Mouse (Mus musculus): ENCODE data around the gene Txnrd2.

Txnrd2 gene

GRCm38 (mm10) chr16:18451486-18452181 lies 25.4 kb downstream of the Txnrd2 start:
- no peak for DNase-seq (ENCODE audit: low read depth in 2 of 2, low spot score in 2 of 2)

DNA sequence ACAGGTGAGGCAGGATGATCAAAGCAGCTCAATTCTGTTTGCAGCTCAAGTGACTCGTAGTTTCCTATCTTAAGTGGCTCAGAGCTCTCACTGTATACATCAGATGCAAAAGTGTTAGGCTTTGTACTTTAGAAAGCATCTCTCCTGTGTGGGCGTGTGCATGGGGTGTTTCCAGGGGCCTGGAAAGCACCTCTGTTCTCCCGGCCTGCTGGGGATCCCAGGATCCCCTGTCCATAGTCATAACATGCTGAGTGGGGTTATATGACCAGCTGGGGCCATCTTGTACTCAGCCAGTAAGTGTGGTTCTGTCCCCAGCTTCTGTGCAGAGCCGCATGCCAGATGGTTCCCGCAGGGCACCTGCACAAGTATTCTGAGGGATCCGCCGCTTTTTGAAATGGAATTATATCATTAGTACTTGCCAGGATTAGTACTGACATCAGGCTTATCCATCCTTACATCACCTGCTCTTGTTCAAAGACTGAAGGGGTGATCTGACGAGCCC lies 26.2 kb downstream of the Txnrd2 start:
- DNase-seq (ENCODE audit: low read depth in 2 of 2, low spot score in 2 of 2), result no peak

- DNase-seq (ENCODE audit: low read depth in 2 of 2, low spot score in 2 of 2), result no peak
Observed at GRCm38 (mm10) chr16:18453846-18454245, 27.7 kb downstream of the Txnrd2 start.

DNA sequence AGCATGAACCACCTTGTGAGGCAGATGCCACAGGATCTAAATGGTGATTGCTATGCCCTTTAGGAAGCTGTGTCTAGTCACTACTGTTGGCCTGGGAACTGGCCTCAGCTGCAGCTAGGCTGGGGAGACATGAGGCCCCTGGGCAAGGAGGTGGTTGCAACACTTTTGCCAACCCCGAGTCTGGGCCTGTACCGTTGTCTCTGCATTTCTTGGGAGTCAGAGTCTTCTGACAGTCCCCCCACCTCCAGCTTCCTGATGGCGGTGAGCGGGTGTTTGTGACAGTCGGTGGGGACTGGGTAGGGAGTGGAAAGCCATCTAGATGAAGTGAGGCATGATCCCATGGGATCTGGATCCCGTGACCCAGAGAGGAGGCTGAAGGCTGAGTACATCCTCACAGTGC lies 29.2 kb downstream of the Txnrd2 start:
- DNase-seq (ENCODE audit: low read depth in 2 of 2, low spot score in 2 of 2), result no peak

DNA sequence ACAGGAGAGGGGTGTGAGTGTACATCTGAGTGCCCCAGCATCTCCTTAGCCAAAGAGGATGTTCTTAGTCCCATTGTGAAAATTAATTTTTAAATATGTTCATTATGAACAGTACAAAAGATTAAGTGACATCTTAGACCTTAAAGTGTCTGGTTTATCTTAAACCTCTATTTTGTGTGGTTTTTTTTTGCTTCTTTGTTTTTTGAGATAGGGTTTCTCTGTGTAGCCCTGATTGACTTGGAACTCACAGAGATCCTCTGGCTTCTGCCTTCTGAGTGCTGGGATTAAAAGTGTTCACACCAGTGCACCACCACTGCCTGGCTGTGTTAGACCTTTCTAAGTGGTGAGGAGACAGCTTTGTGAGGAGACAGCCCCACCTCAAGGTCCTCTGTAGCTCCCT lies 32.5 kb downstream of the Txnrd2 start:
- DNase-seq (ENCODE audit: low read depth in 2 of 2, low spot score in 2 of 2), result no peak

DNA sequence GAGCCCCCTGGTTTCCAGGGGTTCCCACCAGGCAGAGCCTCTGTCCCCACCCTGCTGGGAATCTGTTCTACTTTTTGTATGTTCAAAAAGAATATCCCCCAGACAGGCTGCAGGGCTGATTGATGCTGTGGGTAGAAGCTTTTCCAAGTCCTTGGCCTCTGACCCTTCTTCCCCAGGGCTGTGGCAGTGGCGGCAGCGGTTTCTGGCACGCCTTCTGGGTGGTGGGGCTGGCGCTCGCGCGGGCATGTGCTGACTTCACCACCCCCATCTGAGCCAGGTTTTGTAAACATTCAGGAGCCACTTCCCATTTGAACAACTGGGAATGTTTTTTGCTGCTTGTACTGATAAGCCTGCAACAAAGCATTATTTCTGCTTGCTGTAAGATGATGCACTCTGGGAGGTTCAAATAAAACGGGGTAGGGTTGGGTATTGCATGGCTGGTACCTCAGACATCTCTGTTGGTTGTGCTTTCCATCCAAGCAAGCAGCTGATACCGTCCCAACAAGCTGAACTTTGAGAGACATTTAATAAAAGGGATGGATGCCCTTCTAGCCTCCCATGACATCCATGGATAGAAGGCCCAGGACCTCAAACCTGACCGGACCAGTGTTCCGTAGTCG lies 33.3 kb downstream of the Txnrd2 start:
- DNase-seq (ENCODE audit: low read depth in 2 of 2, low spot score in 2 of 2), result no peak

- peak; percentile 37 to 39 for DNase-seq (ENCODE audit: low read depth in 2 of 2, low spot score in 2 of 2)
Observed at GRCm38 (mm10) chr16:18459955-18460370, 33.8 kb downstream of the Txnrd2 start.

DNA sequence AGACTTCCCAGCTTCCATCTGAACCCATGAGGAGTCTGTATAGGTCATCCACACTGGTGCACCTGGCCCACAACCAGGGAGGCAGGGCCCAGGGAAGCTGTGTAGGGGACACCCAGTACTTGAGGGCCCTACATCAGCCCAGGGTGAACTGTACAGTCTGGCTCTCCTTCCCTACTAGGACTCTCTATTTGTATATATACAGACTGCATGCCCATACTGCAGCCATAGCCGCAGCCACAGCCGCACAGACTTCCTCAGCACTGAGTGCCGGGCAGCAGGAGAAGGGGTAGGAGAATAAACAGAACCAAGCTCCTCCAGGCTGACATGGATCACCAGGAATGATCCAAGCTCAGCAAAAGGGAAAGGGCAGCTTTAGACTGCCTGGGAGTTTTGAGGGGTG lies 34.6 kb downstream of the Txnrd2 start:
- DNase-seq (ENCODE audit: low read depth in 2 of 2, low spot score in 2 of 2), result no peak

DNA sequence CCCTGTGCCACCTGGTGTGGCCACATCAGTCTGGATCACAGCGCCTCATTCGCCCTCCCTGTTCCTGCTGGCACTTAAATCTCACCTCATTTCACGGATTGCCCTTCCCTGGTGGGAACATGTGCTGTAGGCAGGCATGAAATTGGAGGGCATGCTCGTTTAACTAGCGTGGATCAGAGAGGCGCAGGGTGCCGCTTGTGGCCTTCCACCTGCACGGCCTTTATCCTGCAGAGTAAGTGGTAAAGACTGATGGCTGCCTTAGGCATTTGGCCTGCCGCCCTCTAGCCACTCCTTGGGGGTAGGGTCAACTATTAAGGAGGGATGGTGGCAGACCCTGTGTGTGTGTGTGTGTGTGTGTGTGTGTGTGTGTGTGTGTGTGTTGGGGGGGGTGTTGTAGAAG lies 35.8 kb downstream of the Txnrd2 start:
- no peak for DNase-seq (ENCODE audit: low read depth in 2 of 2, low spot score in 2 of 2)

- DNase-seq (ENCODE audit: low read depth in 2 of 2, low spot score in 2 of 2), result no peak
Observed at GRCm38 (mm10) chr16:18462598-18462997, 36.4 kb downstream of the Txnrd2 start.

GRCm38 (mm10) chr16:18464271-18464670 lies 38.1 kb downstream of the Txnrd2 start:
- DNase-seq (ENCODE audit: low read depth in 2 of 2, low spot score in 2 of 2), result no peak

GRCm38 (mm10) chr16:18470829-18471228 lies 44.6 kb downstream of the Txnrd2 start:
- DNase-seq (ENCODE audit: low read depth in 2 of 2, low spot score in 2 of 2), result no peak

GRCm38 (mm10) chr16:18471381-18471955 lies 45.3 kb downstream of the Txnrd2 start:
- DNase-seq (ENCODE audit: low read depth in 2 of 2, low spot score in 2 of 2), result no peak

DNA sequence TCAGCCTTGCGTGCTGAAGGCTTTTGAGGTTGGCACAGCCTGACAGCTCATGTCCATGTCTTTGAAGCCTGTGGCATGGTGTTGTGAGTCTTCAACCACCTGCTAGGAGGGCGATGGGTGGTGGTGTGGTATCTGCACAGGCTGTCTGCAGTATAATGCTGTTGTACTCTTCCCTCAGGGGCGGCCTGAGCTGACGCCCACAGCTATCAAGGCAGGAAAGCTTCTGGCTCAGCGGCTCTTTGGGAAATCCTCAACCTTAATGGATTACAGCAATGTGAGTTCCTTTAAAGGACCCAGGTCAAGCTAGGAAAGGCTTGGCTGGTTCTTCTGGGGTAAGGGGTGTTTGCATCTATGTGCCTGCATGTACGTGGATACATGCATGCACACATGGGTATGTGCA lies 45.8 kb downstream of the Txnrd2 start:
- DNase-seq (ENCODE audit: low read depth in 2 of 2, low spot score in 2 of 2), result no peak

DNA sequence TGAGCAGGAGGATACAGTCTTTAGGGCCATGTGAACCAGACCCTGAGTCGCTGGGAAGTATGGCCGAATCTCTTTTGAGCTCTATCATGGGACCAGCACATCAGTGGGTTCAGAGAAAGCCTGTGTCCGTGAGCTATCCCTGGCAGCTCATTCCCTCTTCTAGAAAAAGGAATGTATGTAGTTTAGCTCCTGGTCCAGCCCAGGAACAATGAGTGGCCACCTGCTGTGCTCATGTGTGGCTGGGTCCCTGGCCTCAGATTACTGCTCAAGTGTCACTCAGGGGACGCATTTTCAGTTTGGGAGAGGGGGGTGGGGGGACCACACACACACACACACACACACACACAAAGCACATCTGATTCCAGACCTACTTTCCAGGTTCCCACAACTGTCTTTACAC lies 46.2 kb downstream of the Txnrd2 start:
- DNase-seq (ENCODE audit: low read depth in 2 of 2, low spot score in 2 of 2), result no peak

- no peak for DNase-seq (ENCODE audit: low read depth in 2 of 2, low spot score in 2 of 2)
Observed at GRCm38 (mm10) chr16:18472976-18473375, 46.8 kb downstream of the Txnrd2 start.

DNA sequence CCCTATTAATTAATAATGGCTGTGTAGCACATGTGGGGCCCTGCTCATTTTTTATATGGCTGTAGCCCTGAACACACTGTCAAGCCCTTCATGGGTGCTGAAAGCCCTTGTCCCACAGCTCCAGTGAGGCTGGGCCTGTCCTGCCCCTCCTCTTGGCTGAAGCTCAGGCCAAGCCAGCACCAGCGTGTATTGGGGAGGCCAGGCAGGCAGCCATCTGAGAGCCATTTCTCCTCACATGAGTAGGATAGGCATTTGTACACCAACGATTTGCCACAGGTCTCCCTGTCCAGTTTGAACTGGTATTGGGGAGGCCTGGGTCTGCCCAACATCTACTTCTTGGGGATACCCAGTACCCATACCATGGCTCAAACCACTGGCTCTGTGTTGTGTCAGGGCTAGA lies 47.8 kb downstream of the Txnrd2 start:
- no peak for DNase-seq (ENCODE audit: low read depth in 2 of 2, low spot score in 2 of 2)

DNA sequence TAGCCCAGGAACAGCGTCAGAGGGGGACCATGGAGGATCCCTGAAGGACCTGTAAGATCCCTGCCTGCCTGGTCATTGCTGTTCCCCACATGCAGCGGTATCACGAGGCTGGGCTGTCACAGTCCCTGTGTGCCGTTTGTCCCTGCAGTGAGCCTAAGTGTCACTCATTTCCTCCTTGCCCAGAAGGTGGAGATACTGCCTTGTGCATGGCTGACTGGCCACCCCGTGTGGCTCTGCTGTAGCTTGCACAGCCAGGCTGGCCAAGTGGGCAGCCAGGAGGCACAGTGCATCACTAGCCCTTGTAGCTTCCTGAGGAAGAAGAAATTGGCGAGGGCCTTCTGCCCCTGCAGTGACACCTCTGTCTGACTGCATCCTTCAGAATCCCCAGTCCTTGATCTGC lies 51.8 kb downstream of the Txnrd2 start:
- DNase-seq (ENCODE audit: low read depth in 2 of 2, low spot score in 2 of 2), result no peak

GRCm38 (mm10) chr16:18479667-18480066 lies 53.5 kb downstream of the Txnrd2 start:
- DNase-seq (ENCODE audit: low read depth in 2 of 2, low spot score in 2 of 2), result no peak

DNA sequence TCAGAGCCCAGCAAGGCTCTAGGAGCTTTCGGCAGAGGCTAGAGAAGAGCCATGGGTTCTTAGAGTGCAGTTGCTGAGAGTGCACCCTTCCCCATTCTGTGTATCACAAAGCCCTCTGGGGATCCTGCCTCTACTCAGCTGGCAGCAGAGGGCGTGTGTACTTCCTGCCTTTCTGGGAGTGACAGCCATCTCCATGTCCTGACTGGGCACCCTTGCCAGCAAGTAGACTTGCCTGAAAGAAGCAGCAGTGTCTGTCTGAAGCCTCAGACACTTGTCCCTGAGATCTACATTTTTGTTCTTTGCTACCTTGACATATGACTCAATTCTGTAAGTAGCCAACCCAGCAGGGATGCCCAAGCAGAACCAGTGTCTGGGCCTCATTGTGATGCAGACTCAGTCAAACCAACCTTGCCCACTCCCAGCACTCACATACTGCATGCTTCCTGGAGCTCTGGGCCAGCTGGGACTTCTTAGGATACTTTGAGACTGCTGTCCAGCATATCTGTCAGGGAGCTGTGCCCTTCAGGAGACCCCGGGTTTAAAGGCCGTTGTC lies 54.8 kb downstream of the Txnrd2 start:
- DNase-seq (ENCODE audit: low read depth in 2 of 2, low spot score in 2 of 2), result no peak

DNA sequence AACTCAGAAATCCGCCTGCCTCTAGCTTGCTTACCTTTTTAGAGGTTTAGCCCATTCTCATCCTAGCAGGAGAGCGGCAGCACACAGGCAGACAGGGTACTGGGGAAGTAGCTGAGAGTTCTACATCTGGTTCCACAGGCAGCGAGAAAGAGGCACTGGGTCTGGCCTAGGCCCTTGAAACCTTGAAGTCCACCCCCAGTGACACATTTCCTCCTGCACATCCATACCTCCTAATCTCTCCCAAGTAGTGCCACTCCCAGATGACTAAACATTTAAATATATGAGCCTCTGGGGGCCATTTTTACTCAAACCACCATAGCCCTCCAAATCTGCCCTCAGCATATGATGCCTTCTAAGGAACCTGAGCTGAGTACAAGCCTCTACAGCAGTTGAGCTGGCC lies 56.2 kb downstream of the Txnrd2 start:
- no peak for DNase-seq (ENCODE audit: low read depth in 2 of 2, low spot score in 2 of 2)

GRCm38 (mm10) chr16:18483839-18484238 lies 57.7 kb downstream of the Txnrd2 start:
- DNase-seq (ENCODE audit: low read depth in 2 of 2, low spot score in 2 of 2), result no peak

Measured in CD8-positive naive resting alpha-beta T cell, adult 2 months (primary cell).